Mouse (Mus musculus) brain, embryonic 14.5 days (tissue): Measurements from ENCODE around the gene Slc38a1.

Source experiments
- CTCF ChIP-seq: fragments of 200-500 bp; IDR thresholded peaks from 2 replicates; pipeline ENCODE4 v1.5.1; 2012; ENCODE audit warnings: inconsistent platforms, mild to moderate bottlenecking, moderate library complexity, borderline replicate concordance; ENCODE audit not compliant: insufficient read depth, insufficient read length; ENCODE audit errors: extremely low read depth
- POLR2A ChIP-seq: fragments of 200-500 bp; IDR thresholded peaks from 2 replicates; pipeline ENCODE4 v1.6.1; 2012; ENCODE audit warnings: mild to moderate bottlenecking, inconsistent platforms, borderline replicate concordance; ENCODE audit not compliant: poor library complexity, insufficient read depth, insufficient read length, severe bottlenecking; ENCODE audit errors: extremely low read depth

GRCm38 (mm10) chr15:96524239-96524738, 118.4 kb downstream of the Slc38a1 start:
- no peak for TF ChIP-seq POLR2A
- no peak for TF ChIP-seq CTCF
